Mouse (Mus musculus) adrenal gland, postnatal 36 days (tissue): ENCODE data around the gene Adgrl2. TPM values are rescaled to one million over a fixed set of nuclear protein-coding genes. Genes with fewer than 3 reads are reported as not detected.

ENCODE experiments used
- DNase-seq, 2 experiments: peaks; one replicate each; pipeline ENCODE4 v3.0.0; 2021; ENCODE audit warnings: mixed read lengths in 1 of 2
- total RNA-seq, 2 experiments: library from RNA; stranded (reverse); gene quantifications; 2 replicates each; pipeline ENCODE4 v1.2.3; 2021

The Adgrl2 gene
- total RNA-seq, 2 experiments from 2014 or later = 71.9 to 94.9 TPM

DNA sequence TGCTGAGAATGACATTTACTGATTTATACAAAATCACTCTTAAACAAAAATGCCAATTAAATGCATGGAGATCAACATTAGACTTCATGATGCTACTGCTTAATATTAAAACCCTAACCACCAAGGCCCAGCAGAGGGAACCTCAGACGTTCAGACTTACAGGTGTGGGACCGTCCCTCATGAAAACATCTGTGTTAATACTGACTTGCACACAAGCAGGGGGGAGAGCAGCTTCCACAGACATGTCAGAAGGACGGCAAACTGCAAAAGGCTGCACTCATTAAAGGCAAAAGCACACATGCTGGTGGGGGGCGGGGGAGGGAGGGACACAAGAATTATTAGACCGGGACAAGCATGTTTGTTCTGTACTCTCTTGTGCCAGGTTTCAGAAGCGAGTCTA lies 168.7 kb downstream of the Adgrl2 start:
- DNase-seq = no peak

GRCm38 (mm10) chr3:148819323-148820046 lies 170.9 kb downstream of the Adgrl2 start:
- DNase-seq = no peak

DNA sequence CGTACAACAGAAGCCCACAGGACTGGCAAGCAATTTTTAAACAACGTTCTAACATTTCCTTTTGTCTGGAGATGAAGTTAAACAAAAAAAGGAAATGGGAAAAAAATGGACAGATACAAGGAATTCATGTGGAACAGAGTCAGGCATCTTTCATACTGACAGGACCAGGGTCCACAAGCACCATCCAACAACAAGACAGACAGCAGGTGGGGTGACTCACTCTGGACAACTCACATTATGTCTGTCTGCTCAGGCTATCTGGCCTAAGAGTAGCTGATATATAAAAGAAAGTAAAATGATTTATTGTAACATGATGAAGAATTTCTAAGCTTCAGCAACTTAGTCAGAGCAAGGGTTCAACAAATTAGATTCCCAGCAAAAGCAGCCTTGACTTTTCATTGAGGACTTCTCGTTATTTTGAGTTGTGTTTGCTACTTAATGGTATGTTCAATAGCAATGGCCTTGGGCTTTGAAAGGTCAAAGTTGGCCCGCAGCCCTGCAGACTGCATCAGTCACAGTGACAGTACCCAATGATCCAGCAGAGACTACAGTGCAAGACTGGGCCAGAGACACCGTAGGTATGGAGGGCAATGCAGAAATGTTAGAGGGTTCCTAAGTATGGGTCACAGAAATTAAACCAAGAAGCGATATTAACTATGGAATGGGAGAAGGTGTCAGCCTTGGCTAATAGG lies 171.8 kb downstream of the Adgrl2 start:
- peak; percentile 80 to 85 for DNase-seq

DNA sequence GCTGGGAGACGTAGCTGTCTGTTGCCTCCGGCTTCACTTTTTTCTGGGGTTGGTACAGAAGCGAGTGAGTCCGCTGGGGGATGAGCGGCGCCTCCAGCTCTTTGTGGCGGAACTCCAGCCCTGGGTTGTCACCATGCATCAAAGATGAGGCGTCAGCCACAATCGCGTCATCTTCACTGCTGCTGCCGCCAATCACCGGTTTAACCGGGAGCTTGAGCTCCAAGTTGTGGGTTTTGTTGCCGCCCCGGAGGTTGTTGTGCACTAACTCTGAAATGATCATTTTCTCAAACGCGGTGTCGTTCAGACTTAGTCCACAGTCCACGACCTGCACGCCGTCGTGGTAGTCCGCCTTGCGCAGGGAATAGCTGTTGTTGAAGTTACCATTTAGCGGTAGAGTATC lies 172.9 kb downstream of the Adgrl2 start:
- DNase-seq = no peak

GRCm38 (mm10) chr3:148813121-148813520 lies 177.2 kb downstream of the Adgrl2 start:
- DNase-seq = no peak

DNA sequence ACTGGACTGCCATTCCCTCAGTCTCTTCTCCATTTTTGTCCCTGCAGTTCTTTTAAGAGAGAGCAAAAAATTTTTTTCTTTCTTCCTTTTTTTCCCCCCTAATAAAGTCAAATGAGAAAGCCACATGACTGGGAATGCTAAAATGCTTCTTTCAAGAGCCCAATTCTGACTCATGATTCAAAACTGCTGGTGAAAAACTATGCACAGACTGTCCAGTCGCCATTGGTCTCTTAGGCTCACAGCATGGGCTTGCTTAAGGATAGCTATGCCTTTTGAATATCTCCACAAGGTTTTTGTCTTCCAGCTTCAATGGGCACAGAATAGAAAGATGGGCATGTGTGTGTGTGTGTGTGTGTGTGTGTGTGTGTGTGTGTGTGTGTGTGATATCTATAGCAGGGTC lies 178.3 kb downstream of the Adgrl2 start:
- DNase-seq = no peak

DNA sequence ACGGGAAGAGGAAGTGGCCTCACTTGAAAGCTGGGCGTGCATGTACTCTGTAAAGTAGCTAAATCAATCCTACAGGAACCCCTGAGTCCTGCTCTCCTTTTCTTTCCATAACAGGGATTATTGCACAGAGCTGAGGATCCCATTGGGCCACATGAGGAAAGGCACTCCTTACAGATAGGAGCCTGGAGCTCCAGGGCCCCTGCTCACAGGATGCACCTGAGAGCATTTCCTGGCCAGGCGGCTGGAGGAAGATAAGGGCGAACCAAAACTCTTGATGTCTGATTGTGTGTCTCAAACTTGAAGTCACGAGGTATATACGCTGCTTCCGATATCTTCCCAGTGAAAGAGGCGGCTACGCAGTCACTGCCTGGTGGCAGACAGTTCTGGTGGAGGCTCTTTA lies 183.4 kb downstream of the Adgrl2 start:
- no peak for DNase-seq

GRCm38 (mm10) chr3:148793286-148793913 lies 197.0 kb downstream of the Adgrl2 start:
- DNase-seq = no peak

GRCm38 (mm10) chr3:148770310-148770709 lies 220.0 kb downstream of the Adgrl2 start:
- no peak for DNase-seq
